Mouse (Mus musculus) splenic B cell, adult 2 months (primary cell): Measurements from ENCODE around the gene Snupn.
"Not testable (repeated sequence)": the region's sequence is repeated elsewhere in the genome, so short reads cannot be mapped to it uniquely, and the experiment has no call there.

Experiments used
- DNase-seq: peaks from one replicate; pipeline ENCODE4 v3.0.0-alpha.2; 2011; ENCODE audit warnings: low read depth, low spot score
- H3K27me3 ChIP-seq: 2 replicates; pipeline ENCODE4 v1.6.1; 2012; ENCODE audit warnings: mild to moderate bottlenecking, low read length, moderate library complexity, mixed read lengths; ENCODE audit not compliant: control insufficient read depth, poor library complexity, insufficient read depth, severe bottlenecking
- H3K36me3 ChIP-seq: 2 replicates; pipeline ENCODE4 v1.6.1; 2012; ENCODE audit warnings: mild to moderate bottlenecking, low read length, moderate library complexity, mixed read lengths; ENCODE audit not compliant: control insufficient read depth, poor library complexity, insufficient read depth, severe bottlenecking

The Snupn gene

GRCm38 (mm10) chr9:56925291-56926024 is 25.2 kb upstream of the Snupn start:
- Histone ChIP-seq H3K36me3 (no peaks in the 10 kb centered on the region), H3K27me3 (no peaks in the 10 kb centered on the region)
- no peak for DNase-seq

GRCm38 (mm10) chr9:56926025-56926360 is 24.7 kb upstream of the Snupn start:
- Histone ChIP-seq H3K27me3 (no peaks in the 10 kb centered on the region), H3K36me3 (no peaks in the 10 kb centered on the region)
- no peak for DNase-seq

- H3K36me3 ChIP-seq, result no peaks in the 10 kb centered on the region
- H3K27me3 ChIP-seq, result no peaks in the 10 kb centered on the region
- no peak for DNase-seq
Measured at GRCm38 (mm10) chr9:56926387-56926786, 24.3 kb upstream of the Snupn start.

GRCm38 (mm10) chr9:56927191-56928012 is 23.3 kb upstream of the Snupn start:
- H3K36me3 ChIP-seq, result no peaks in the 10 kb centered on the region
- DNase-seq, result peak; percentile 36
- H3K27me3 ChIP-seq, result no peaks in the 10 kb centered on the region

GRCm38 (mm10) chr9:56928041-56928811 is 22.5 kb upstream of the Snupn start, which contains the start of gene Snx33:
Gene Snx33, minus strand, starts transcription at chr9:56928371.
- Histone ChIP-seq H3K27me3 (no peaks in the 10 kb centered on the region), H3K36me3 (no peaks in the 10 kb centered on the region)
- peak; percentile 79 for DNase-seq

GRCm38 (mm10) chr9:56929496-56929895 is 21.2 kb upstream of the Snupn start:
- H3K36me3 ChIP-seq, result no peaks in the 10 kb centered on the region
- no peak for DNase-seq
- no peaks in the 10 kb centered on the region for H3K27me3 ChIP-seq

- no peak for DNase-seq
- H3K27me3 ChIP-seq, result no peaks in the 10 kb centered on the region
- no peaks in the 10 kb centered on the region for H3K36me3 ChIP-seq
Measured at GRCm38 (mm10) chr9:56930556-56930955, 20.1 kb upstream of the Snupn start.

GRCm38 (mm10) chr9:56936861-56937222 is 13.8 kb upstream of the Snupn start:
- no peak for DNase-seq
- Histone ChIP-seq H3K27me3 (no peaks in the 10 kb centered on the region), H3K36me3 (no peaks in the 10 kb centered on the region; the same call in 1 of the 2 replicates)

GRCm38 (mm10) chr9:56937223-56938160 is 13.2 kb upstream of the Snupn start, which contains the start of gene Imp3:
Gene Imp3, plus strand, starts transcription at chr9:56937475.
- H3K36me3 ChIP-seq, result no peaks in the 10 kb centered on the region; the same call in 1 of the 2 replicates
- peak; percentile 94 for DNase-seq
- no peaks in the 10 kb centered on the region for H3K27me3 ChIP-seq

GRCm38 (mm10) chr9:56938374-56938773 is 12.3 kb upstream of the Snupn start:
- no peaks in the 10 kb centered on the region; the same call in 1 of the 2 replicates for H3K36me3 ChIP-seq
- H3K27me3 ChIP-seq, result no peaks in the 10 kb centered on the region
- no peak for DNase-seq

- H3K27me3 ChIP-seq, H3K36me3 ChIP-seq: not testable (repeated sequence)
- DNase-seq, result peak; percentile 84
Measured at GRCm38 (mm10) chr9:56947481-56947880, 3.2 kb upstream of the Snupn start.

- not testable (repeated sequence) for H3K36me3 ChIP-seq, DNase-seq
Measured at GRCm38 (mm10) chr9:56948699-56949098, 2.0 kb upstream of the Snupn start.

GRCm38 (mm10) chr9:56949767-56950166 is 911 bp upstream of the Snupn start:
- H3K36me3 ChIP-seq, result no peaks in the 10 kb centered on the region
- no peaks in the 10 kb centered on the region for H3K27me3 ChIP-seq
- DNase-seq, result peak; percentile 17

More at GRCm38 (mm10) chr9:56948699-56949098, 2.0 kb upstream of the Snupn start:
- H3K27me3 ChIP-seq, result not testable (repeated sequence)

- Histone ChIP-seq H3K27me3 (no peaks in the 10 kb centered on the region), H3K36me3 (no peaks in the 10 kb centered on the region)
- no peak for DNase-seq
Measured at GRCm38 (mm10) chr9:56953562-56953961, 2.9 kb downstream of the Snupn start.
